Mouse (Mus musculus): ENCODE results near the gene Ak7. TPM values are rescaled to one million over a fixed set of nuclear protein-coding genes. Genes with fewer than 3 reads are reported as not detected.

Gene Ak7
- polyA plus RNA-seq, 1 experiment from 2014 or later: 0.16 TPM

Other genes starting within 250 kb of the Ak7 start
- gene Bdkrb2, start 142.8 kb upstream of the Ak7 start, polyA plus RNA-seq (2014; fragmentation: Nextera tagmentation; extraction: Ambion mirVana): 0.10 and 0.12 TPM in 2 replicates
- gene Bdkrb1, start 102.9 kb upstream of the Ak7 start, polyA plus RNA-seq (2014; fragmentation: Nextera tagmentation; extraction: Ambion mirVana): 0.12 TPM in 1 of 2 replicates, not detected in the other
- 38.6 and 40.5 TPM in 2 replicates for gene Gskip, start 21.1 kb upstream of the Ak7 start, polyA plus RNA-seq (2014; fragmentation: Nextera tagmentation; extraction: Ambion mirVana)
- gene Atg2b, start 20.8 kb upstream of the Ak7 start, polyA plus RNA-seq (2014; fragmentation: Nextera tagmentation; extraction: Ambion mirVana): 11.6 and 11.8 TPM in 2 replicates
- 253 and 285 TPM in 2 replicates for gene Papola, start 78.7 kb downstream of the Ak7 start, polyA plus RNA-seq (2014; fragmentation: Nextera tagmentation; extraction: Ambion mirVana)

Data from midbrain, embryonic 11.5 days (tissue).